Mouse (Mus musculus) heart, postnatal 10 days (tissue): Measurements from ENCODE around the gene Tmem126b. TPM values are rescaled to one million over a fixed set of nuclear protein-coding genes. Genes with fewer than 3 reads are reported as not detected.

Experiments
- DNase-seq, 2 experiments: peaks; one replicate each; pipeline ENCODE4 v3.0.0; 2021
- intact Hi-C: fragments of 180-260 bp; cut with DNase I; formaldehyde crosslinking; loops from one replicate; pipeline ENCODE4 v1.15.1; 2025
- total RNA-seq, 2 experiments: library from RNA; stranded (reverse); gene quantifications; 2 replicates each; pipeline ENCODE4 v1.2.3; 2021

Tmem126b gene
- total RNA-seq, 2 experiments from 2014 or later = 17.0 to 19.6 TPM

DNA sequence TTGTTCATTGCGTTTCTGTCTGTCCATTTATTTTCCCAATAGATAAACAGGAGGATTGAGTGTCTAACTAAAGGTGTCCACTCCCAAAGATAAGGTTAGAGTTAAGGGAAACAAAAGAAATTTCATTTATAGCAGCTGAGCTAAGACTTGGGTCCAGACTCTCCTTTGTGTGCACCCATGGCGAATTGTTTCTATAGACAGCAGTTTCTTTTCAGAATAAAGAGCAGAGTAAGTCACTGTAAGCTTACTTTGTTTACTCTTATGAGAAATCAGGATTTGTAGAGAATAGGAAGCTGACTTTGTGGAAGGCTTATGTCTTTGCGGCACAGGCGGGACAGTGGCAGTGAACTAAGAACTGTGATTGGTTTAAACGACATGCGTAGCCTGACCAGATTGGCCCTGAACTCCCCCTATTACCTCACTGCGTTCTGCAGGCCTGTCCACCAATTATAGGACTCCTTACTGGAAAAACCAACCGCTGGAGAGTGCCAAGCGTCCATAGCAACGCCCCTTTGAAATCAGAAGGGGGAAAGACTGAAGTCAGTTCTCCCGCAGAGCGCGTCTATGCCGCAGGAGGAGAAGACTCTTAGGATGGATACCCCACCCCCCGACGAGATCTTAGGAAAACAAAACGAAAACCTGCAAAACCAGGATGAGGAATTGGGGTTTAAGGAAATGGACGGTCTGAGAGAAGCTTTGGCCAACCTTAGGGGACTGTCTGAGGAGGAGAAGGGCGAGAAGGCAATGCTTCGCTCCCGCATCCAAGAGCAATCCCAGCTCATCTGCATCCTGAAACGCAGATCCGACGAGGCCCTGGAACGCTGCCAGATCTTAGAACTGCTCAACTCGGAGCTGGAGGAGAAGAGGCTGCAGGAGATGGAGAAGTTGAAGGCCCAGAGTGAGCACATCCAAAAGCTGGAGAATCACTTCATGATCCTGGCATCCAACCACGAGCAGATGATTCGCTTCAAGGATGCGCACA lies 49.5 kb downstream of the Tmem126b start, which contains the start of gene Ccdc89:
Gene Ccdc89 (plus strand): TSS at position 558 of the 982 bp plus-strand sequence.
- intact Hi-C loops = loop anchor here (5.0 kb wide), 1 partner anchor 429 kb away; no protein-coding TSS in a partner anchor
- DNase-seq = peak; percentile 89 to 90

Other genes with a start within 250 kb of the Tmem126b start
- not detected for gene Ccdc83, start 210.2 kb downstream of the Tmem126b start, total RNA-seq
- gene Sytl2, start 173.7 kb downstream of the Tmem126b start, total RNA-seq = 1 to 10 TPM; 8.6 to 9.0 TPM
- gene Ccdc89, start 49.4 kb downstream of the Tmem126b start, total RNA-seq = under 1 TPM; 0.17 to 0.27 TPM
- 10 to 100 TPM; 30.2 to 32.2 TPM for gene Crebzf, start 33.3 kb downstream of the Tmem126b start, total RNA-seq
- 10 to 100 TPM; 94.9 to 96.0 TPM for gene Tmem126a, start 18.8 kb downstream of the Tmem126b start, total RNA-seq
- gene Dlg2, start 671 bp upstream of the Tmem126b start, total RNA-seq = 1 to 10 TPM; 1.9 to 3.4 TPM